Mouse (Mus musculus) brain, embryonic 18.5 days (tissue): ENCODE measurements around the gene Cib1.

Source experiments
- DNase-seq: peaks from one replicate; pipeline ENCODE4 v3.0.0-alpha.2; 2012; ENCODE audit warnings: low read depth, low spot score

Cib1 gene

DNA sequence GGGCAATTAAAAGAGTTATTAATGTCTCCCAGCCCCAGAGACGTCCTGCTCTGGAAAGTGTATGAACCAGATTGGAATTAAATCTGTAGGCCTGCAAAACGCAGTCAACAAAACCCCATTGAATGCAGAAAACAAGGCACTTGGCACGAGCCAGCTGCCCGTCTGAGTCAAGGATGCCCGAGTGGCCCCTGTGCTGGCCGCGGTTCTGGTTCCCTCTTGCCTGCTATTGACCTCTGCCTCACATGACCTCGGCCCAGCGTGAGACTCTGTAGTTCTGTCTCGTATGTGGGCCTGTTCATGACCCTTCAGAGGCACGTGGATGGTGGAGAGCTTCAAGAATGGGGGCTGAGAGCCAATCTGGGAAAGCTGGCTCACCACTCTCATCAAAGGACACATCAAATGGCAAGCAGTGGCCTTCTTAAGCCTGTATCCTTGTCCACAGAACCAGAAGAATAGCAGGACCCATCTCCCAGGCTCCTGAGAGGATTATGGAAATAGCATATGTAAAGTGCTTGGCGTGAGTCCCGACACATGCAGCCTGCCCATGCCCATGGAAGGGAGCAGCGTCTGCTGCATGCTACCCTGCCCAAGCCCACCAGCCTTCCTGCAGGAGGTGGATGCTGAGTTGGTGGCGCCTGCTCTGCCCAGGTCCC lies 30.6 kb downstream of the Cib1 start:
- DNase-seq: no peak

GRCm38 (mm10) chr7:80200963-80201539 lies 31.6 kb downstream of the Cib1 start:
- DNase-seq: no peak

GRCm38 (mm10) chr7:80200588-80200945 lies 32.0 kb downstream of the Cib1 start:
- no peak for DNase-seq

GRCm38 (mm10) chr7:80199851-80200587 lies 32.6 kb downstream of the Cib1 start:
- no peak for DNase-seq

DNA sequence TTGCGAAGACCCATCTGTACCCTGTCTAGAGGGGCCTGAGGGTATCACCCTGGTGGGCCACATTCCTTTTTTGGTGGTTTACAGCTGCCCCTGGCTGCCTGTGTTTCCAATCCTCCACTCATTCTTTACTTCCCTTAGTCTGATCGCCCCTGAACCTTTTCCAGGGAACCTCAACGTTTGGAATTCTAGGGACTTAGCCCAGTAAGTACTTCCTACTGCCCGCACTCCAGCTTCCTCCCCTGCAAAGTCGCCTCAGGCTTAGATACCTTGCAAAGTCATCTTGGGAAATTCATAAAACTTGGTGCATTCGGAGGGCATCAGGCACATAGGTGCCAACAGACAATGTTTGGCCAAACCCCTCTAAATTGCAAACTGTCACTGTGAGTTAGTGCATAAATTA lies 33.3 kb downstream of the Cib1 start:
- DNase-seq: no peak

DNA sequence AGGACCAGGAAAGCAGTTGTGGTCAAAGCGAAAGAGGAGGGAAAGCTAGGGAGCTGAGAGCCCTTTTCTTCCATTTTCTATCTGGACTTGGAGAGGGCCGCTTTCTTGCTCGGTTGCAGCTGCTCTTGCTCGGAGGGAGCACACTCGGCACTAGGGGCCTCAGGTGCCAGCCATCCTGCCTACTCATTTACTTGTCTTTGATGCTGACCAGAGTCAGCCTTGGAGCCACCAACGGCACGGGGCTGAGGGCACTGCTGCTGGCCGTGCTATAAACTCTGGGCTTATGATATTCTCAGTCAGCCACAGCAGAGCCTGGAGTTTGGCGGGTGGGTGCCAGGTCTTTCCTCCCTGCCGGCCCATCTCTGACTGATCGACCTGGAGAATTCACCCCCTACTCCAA lies 33.8 kb downstream of the Cib1 start:
- no peak for DNase-seq

GRCm38 (mm10) chr7:80197941-80198778 lies 34.5 kb downstream of the Cib1 start:
- peak; percentile 60 for DNase-seq

DNA sequence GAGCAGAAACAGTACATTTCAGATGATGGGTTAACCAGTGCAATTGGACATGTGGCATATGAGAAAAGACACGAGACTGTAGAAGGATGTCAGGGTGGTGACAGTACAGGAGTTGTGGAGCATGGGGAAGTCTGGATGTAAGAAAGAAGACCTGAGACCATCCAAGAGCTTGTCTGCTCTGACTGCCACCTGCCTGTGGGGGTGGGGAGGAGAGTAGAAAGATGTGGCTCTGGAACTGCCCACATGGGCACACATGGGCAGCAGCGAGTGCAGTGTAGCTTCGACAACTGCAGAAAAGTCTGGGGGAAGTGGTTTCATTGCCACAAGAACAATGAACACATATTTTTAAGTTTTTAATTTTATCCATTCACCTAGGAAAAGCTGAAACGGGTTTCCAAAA lies 35.2 kb downstream of the Cib1 start:
- no peak for DNase-seq

- DNase-seq: no peak
Measured at GRCm38 (mm10) chr7:80195576-80196263, 36.9 kb downstream of the Cib1 start.

DNA sequence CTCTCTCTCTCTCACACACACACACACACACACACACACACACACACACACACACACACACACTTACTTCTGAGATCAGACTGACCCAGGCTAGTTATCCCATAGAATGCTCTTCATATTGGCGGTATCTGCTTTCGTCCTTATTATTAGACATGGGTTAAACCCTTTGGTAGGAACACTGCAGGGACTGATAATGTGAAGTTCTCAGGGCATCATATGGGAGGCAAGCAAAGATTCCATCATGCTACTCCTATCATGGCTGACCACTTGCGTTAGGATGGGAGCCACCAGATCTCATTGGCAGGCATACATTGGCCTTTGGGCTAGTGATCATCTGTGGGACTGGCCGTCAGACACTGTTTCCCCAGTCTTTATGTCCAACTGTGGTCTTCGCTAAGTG lies 37.5 kb downstream of the Cib1 start:
- DNase-seq: no peak

DNA sequence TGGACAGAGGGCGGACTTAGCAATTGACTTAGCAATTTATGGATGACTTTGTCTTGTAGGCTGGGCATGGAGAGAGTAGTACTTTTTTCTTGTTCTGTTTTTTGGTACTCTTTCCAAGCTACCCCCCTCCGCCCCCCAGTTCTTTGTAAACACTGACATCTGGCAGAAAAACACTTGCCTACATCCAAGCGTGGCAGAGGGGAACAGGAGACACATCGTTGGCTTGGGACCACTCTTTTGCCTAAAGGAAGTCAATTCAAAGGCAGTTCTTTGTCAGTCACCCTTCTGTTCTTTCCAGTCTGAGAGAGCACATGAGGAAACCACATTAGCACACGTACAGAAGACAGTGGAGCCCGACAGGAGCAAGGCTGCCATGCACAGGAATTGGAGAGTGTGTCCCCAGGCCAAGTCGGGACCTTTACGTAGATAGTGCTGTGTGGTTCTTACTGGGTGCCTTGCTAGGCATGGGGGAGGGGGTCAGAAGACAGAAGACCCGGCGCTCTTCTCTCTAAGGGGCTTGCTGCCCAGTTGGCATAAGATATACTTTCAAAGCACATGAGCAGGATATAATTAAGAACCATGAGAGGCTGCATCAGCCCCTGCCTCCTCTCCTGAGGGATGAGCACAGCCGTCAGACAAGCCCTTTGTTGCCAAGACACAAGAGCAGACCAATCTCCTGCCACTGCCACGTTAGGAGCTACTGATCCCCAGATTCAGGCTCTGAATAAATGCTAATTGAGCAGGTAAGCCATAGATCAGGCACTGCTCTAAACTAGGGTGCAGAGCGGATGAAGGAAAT lies 38.5 kb downstream of the Cib1 start:
- no peak for DNase-seq

- peak; percentile 60 for DNase-seq
Measured at GRCm38 (mm10) chr7:80192226-80193061, 40.2 kb downstream of the Cib1 start.

- DNase-seq: no peak
Measured at GRCm38 (mm10) chr7:80191455-80191854, 41.2 kb downstream of the Cib1 start.

DNA sequence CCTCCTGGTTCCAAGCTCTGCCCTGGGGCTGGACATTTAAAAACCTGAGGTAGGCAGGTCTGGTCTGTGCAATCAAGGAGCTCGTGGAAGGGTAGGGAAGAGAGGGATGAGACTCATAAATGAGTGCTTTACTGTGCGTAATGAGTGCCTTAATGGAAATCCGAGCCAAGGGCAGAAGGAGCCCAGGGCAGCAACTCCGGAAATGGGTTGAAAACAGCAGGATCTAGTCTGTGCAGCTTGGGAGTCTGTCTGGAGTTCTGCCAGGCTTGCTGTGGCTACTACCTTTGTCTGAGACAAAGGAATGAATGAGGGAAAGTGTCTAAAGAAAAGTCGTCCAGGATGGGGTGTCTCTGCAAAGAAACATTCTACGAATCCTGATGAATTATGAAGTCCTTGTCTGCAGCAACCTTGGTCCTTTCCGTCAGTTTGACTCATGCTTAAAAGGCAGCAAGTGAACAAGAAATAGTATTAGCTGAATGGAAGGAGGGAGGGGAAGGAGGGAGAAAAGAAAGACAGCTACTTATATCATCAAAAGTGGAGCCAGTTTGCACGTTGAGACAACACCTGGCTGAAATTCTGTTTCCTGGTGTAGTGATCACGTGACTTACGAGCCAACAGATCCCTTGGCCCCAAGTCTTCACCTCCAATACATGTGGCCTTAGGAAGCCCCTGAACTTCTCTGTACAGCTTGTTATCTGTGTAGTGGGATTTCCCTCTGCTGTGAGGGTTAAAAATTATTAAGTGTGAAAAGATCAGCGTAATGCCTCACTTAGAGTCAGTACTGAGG lies 43.3 kb downstream of the Cib1 start:
- no peak for DNase-seq

GRCm38 (mm10) chr7:80188579-80189125 lies 44.0 kb downstream of the Cib1 start:
- no peak for DNase-seq

GRCm38 (mm10) chr7:80187501-80187900 lies 45.1 kb downstream of the Cib1 start:
- DNase-seq: no peak

GRCm38 (mm10) chr7:80186531-80187296 lies 45.9 kb downstream of the Cib1 start, which contains the start of gene Sema4b:
Gene Sema4b, plus strand, starts transcription at chr7:80186841.
- DNase-seq: peak; percentile 83

GRCm38 (mm10) chr7:80186021-80186420 lies 46.6 kb downstream of the Cib1 start:
- no peak for DNase-seq
